Mouse (Mus musculus) frontal cortex, postnatal 36 days (tissue): ENCODE measurements at regions not wholly inside any gene's neighbourhood (a gene's known extent, or its start where the extent isn't known, plus 50 kb on each side); places are given as distances from the start of the nearest gene placed in this dataset.

Experiments used
- DNase-seq, 2 experiments: peaks; one replicate each; pipeline ENCODE4 v3.0.0; 2022; ENCODE audit warnings: low spot score in 2 of 2

DNA sequence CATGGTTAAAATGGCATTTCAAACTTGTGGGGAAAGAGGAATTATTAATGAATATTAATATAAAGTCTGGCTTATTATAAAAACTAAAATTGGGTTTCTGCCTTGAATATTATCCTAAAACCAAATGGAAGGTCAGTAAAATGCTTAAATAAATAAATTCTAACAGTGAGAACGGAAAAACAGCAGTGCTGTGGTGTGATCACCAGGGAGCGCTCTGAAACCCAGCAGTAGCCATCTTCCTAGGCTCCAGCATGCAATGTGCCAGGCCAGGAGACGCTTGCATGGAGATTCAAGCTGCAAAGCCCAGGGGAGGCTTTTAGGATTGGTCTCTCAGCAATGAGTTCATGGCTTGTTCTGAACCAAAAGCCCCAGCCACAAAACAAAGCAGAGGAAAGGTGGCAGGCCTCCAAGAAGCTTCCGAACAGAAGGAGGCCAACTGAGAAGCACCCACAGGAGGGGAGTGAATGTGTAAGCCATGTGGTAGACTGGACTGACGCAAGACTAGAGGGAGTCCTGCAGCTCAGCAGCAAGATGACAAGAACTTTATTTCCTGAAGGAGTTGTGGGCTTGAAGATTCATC, 52.3 kb upstream of the Bace2 start:
- no peak for DNase-seq
